Mouse (Mus musculus): ENCODE data around the gene Tppp2. TPM values are rescaled to one million over a fixed set of nuclear protein-coding genes. Genes with fewer than 3 reads are reported as not detected.
A peak's percentile ranks its signal among the peaks of the same experiment; 100 is the strongest.

Gene Tppp2
- polyA plus RNA-seq, 1 experiment from 2014 or later: not detected

DNA sequence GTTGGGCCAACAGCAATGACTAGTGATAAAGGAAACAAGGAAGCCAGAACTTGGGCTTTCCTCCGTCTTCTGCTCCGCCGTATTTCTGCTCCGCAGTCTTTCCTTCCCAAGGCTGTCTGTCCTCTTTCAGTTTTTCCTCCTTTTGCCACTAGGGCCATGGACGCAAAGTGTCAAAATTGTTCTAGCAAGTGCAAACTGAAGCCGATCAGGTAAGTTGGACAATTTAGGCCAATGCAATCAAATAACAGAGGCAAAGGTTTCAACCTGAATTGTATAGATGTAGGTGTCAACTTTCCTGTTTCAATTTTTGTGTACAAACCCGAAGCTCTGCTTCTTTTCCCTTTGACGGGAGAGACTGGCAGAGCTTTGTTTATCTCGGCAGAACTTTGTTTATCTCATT is 11.7 kb downstream of the Tppp2 start:
- no peaks in the 10 kb centered on the region for H3K36me3 ChIP-seq
- H3K9ac ChIP-seq: no peak overlapping the region
- H3K4me2 ChIP-seq: no peak overlapping the region
- 0 out of 2 replicates have a peak, but pooled peaks cover 5% of the 10 kb centered on the region for H3K4me1 ChIP-seq
- WGBS (ENCODE audit: insufficient replicate concordance): 61% methylated on average over 9 of the region's 9 CpGs
- no peak overlapping the region for H3K4me3 ChIP-seq
- no peak overlapping the region for H3K27ac ChIP-seq
- no peak for ATAC-seq
- H3K27me3 ChIP-seq (replicated peaks): 0 out of 2 replicates have a peak, but pooled peaks cover 9% of the 10 kb centered on the region
- H3K9me3 ChIP-seq (replicated peaks): peaks cover 3% of the 10 kb centered on the region; the same call in 1 of the 2 replicates

DNA sequence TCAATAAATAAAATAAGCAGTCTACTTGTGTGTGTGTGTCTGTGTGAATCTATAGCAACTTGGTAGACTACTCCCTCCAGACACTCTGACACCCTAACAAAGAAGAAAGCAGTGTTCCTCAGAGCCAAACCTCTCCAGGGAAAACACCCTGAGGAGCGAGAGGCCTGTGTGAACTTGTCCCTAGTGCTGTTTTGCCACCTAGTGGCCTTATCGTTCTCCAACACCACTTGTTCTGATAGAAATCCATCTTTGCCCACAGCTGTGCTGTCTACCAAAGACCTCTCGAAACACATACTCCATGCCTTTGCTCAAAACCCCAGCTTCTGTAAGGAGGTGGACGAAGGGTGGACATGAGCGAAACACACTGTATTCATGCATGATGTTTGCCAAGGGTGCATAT is 12.6 kb downstream of the Tppp2 start:
- no peak overlapping the region for H3K4me2 ChIP-seq
- peaks cover 3% of the 10 kb centered on the region; the same call in 1 of the 2 replicates for H3K9me3 ChIP-seq (replicated peaks)
- no peak overlapping the region for H3K4me3 ChIP-seq
- H3K27ac ChIP-seq: no peak overlapping the region
- ATAC-seq: peak; percentile 38
- H3K36me3 ChIP-seq: no peaks in the 10 kb centered on the region
- WGBS (ENCODE audit: insufficient replicate concordance): 30% methylated on average over 5 of the region's 5 CpGs
- H3K4me1 ChIP-seq: 0 out of 2 replicates have a peak, but pooled peaks cover 5% of the 10 kb centered on the region
- H3K27me3 ChIP-seq (replicated peaks): 0 out of 2 replicates have a peak, but pooled peaks cover 9% of the 10 kb centered on the region
- H3K9ac ChIP-seq: no peak overlapping the region

DNA sequence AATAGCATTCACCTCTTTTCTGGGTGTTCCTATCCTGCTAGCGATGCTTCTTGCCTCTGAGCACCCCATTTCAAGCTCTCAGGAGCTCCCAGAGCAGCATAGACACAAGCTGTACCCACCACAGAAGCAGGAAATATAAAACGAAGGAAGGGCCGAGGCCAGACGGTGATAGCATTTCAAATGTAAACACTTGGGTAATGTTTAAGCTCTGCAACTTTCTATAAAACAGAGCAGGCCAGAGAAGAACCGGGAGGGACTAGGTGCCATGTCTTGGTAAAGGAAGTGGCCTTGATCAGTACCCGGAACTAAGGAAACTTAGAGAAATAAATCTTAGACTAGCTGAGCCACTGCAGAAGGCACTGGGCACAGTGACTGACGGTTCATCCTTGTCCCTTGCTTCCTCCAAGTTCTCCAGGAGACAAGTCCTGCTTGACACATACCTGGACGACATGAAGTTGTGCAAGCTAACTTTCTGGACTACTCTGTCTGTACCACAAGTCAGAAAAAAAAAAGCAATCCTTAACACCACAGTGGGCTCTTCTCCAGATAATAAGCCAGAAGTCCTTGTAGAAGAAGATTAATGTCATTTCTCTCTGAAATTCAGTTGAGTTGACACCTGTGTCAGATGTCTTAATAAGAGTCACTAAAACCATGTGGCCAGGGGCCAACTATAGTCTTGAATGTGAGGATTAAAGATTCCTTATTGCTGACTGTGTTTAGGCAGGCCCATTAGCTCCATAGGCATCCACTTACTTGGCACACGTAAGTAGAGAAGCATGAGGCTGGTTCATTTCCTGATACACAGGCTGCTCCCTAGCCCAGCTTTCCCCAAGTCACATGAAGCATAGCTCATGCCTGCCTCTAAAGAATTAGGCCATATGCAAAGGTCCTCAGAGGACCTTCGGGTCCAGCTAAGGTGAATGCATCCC is 14.1 kb downstream of the Tppp2 start:
- 54% methylated on average over 10 of the region's 10 CpGs for WGBS (ENCODE audit: insufficient replicate concordance)
- H3K27ac ChIP-seq: no peak overlapping the region
- H3K27me3 ChIP-seq (replicated peaks): 0 out of 2 replicates have a peak, but pooled peaks cover 9% of the 10 kb centered on the region
- no peak overlapping the region for H3K4me2 ChIP-seq
- H3K36me3 ChIP-seq: no peaks in the 10 kb centered on the region
- ATAC-seq: no peak
- no peak overlapping the region for H3K9ac ChIP-seq
- peaks cover 3% of the 10 kb centered on the region; the same call in 1 of the 2 replicates for H3K9me3 ChIP-seq (replicated peaks)
- 0 out of 2 replicates have a peak, but pooled peaks cover 5% of the 10 kb centered on the region for H3K4me1 ChIP-seq
- H3K4me3 ChIP-seq: no peak overlapping the region

DNA sequence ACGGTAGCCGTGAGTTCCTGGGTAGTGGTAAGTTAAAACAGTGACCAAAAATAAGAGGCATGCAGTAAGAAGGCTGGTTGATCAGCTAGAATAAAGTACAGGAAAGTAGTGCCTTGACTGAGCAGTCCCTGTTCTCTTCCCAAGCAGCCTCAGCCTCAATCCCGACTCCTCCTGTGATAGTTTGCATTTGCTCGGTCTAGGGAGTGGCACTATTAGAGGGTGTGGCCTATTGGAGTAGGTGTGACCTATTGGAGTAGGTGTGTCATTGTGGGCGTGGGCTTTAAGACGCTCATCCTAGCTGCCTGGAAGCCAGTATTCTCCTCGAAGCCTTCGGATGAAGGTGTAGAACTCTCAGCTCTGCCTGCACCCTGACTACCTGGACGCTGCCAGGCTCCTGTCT is 20.8 kb downstream of the Tppp2 start:
- no peaks in the 10 kb centered on the region for H3K27me3 ChIP-seq (replicated peaks)
- H3K4me2 ChIP-seq: no peak overlapping the region
- H3K36me3 ChIP-seq: no peaks in the 10 kb centered on the region
- peaks cover 9% of the 10 kb centered on the region; the same call in 1 of the 2 replicates for H3K9me3 ChIP-seq (replicated peaks)
- 75% methylated on average over 9 of the region's 9 CpGs for WGBS (ENCODE audit: insufficient replicate concordance)
- no peak overlapping the region for H3K4me3 ChIP-seq
- no peak for ATAC-seq
- H3K9ac ChIP-seq: no peak overlapping the region
- H3K27ac ChIP-seq: no peak overlapping the region
- peaks cover 18% of the 10 kb centered on the region for H3K4me1 ChIP-seq

DNA sequence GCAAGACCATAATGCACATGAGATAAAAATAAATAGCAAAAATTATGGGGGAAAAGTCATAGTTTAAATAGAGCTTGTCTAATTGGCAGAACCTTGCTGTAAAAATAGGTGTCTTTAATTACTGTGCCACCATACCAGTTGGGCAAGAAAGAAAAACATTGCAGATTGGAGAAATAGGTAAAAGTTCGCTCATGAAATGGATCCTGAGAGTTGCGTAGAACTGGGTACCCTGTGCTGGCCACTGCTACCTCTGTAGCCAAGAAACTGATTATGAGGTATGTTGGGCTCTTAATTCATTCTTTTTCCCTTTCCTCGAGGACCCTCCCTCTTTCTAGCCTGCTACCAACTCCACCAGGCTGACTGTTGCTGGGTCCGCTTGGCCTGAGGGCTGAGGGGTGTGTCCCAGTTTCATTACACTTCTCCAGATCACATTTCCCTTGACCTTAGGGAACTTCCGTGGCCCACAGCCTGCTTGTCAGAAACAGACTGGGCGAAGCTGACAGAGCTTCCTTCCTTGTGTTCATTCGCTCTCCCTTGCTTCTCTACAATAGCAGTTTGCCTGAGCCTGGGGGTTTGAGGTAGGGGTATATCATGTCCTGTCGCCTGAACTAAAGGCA is 22.8 kb downstream of the Tppp2 start:
- H3K27ac ChIP-seq: no peak overlapping the region
- H3K4me3 ChIP-seq: no peak overlapping the region
- no peaks in the 10 kb centered on the region for H3K36me3 ChIP-seq
- WGBS (ENCODE audit: insufficient replicate concordance): 35% methylated on average over 8 of the region's 8 CpGs
- no peak for ATAC-seq
- H3K4me1 ChIP-seq: peaks cover 18% of the 10 kb centered on the region
- H3K4me2 ChIP-seq: peak overlapping the region; percentile 0; the same call in 1 of the 2 replicates
- H3K9me3 ChIP-seq (replicated peaks): 0 out of 2 replicates have a peak, but pooled peaks cover 6% of the 10 kb centered on the region
- H3K27me3 ChIP-seq (replicated peaks): no peaks in the 10 kb centered on the region
- H3K9ac ChIP-seq: no peak overlapping the region

DNA sequence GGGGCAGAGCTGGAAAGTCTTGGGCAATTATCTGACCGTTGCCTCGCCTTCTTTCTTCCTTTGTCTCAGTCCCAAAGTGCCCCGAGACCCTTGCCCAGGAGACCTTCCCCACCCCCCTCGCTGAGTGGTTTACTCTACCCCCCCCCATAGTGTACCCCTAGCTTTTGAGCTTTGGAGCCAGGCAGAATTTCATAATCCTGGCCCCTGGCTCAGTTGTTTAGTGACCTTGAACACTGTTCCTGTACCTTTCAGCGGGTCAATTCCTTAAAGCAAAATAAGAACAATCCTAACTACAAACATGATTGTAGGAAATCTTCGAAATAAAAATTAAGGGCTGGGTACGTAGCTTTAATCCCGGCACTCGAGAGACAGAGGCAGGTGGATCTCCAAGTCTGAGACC is 23.4 kb downstream of the Tppp2 start:
- no peak for ATAC-seq
- H3K9ac ChIP-seq: no peak overlapping the region
- H3K27me3 ChIP-seq (replicated peaks): no peaks in the 10 kb centered on the region
- H3K9me3 ChIP-seq (replicated peaks): 0 out of 2 replicates have a peak, but pooled peaks cover 6% of the 10 kb centered on the region
- no peak overlapping the region for H3K27ac ChIP-seq
- H3K4me1 ChIP-seq: peaks cover 18% of the 10 kb centered on the region
- H3K4me3 ChIP-seq: no peak overlapping the region
- WGBS (ENCODE audit: insufficient replicate concordance): 53% methylated on average over 9 of the region's 9 CpGs
- H3K4me2 ChIP-seq: peak overlapping the region; percentile 0; the same call in 1 of the 2 replicates
- no peaks in the 10 kb centered on the region for H3K36me3 ChIP-seq

DNA sequence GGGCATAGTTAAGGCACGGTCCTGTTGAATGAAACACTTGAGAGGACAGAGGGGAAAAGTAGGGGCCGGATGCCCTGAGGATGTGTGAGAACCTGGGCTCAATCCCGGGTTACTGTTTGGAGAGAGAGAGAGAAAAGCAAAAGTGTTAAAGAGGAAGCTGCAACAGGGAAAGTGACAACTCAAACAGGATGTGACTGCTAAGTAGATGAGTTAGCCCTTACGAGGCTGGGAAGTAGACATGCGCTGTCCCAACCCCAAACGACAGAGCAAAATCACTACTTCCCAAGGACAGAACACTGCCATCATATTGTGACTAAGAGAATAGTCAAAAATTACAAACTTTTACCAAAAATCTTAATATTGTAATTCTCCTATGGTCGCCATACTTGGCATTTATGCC is 24.0 kb downstream of the Tppp2 start:
- ATAC-seq: no peak
- WGBS (ENCODE audit: insufficient replicate concordance): 29% methylated on average over 7 of the region's 7 CpGs
- Histone ChIP-seq H3K9ac (no peak overlapping the region), H3K9me3 (replicated peaks) (0 out of 2 replicates have a peak, but pooled peaks cover 6% of the 10 kb centered on the region), H3K4me1 (peaks cover 18% of the 10 kb centered on the region), H3K27me3 (replicated peaks) (no peaks in the 10 kb centered on the region), H3K27ac (no peak overlapping the region), H3K36me3 (no peaks in the 10 kb centered on the region), H3K4me2 (no peak overlapping the region), H3K4me3 (no peak overlapping the region)

- Histone ChIP-seq H3K4me1 (peaks cover 18% of the 10 kb centered on the region), H3K4me2 (no peak overlapping the region), H3K9me3 (replicated peaks) (0 out of 2 replicates have a peak, but pooled peaks cover 1% of the 10 kb centered on the region), H3K36me3 (no peaks in the 10 kb centered on the region), H3K27me3 (replicated peaks) (no peaks in the 10 kb centered on the region), H3K27ac (no peak overlapping the region), H3K4me3 (no peak overlapping the region), H3K9ac (no peak overlapping the region)
- 68% methylated on average over 6 of the region's 6 CpGs for WGBS (ENCODE audit: insufficient replicate concordance)
- no peak for ATAC-seq
Measured at GRCm38 (mm10) chr14:51943336-51943735, 25.1 kb downstream of the Tppp2 start.

DNA sequence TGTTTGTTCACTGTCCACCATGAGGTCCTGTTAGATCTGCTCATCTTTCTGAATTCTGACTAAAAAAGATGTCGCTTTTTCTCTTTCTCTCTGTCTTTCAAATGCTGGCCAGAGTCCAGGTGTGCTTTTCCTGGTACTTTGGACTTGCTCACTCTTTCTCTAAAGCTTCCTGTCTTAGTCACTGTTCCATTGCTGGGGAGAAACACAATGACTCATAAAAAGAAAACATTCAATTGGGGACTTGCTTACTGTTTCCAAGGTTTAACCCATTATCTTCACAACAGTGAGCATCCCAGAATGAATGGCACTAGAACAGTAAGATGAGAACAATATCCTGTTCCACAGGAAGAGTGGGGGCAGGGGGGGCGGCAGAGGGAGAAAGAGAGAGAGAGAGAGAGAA is 42.1 kb downstream of the Tppp2 start:
- no peaks in the 10 kb centered on the region for H3K36me3 ChIP-seq
- no peaks in the 10 kb centered on the region for H3K4me1 ChIP-seq
- H3K9ac ChIP-seq: no peak overlapping the region
- no peak overlapping the region for H3K4me2 ChIP-seq
- no peak overlapping the region for H3K27ac ChIP-seq
- 0 out of 2 replicates have a peak, but pooled peaks cover 3% of the 10 kb centered on the region for H3K9me3 ChIP-seq (replicated peaks)
- H3K4me3 ChIP-seq: no peak overlapping the region
- WGBS (ENCODE audit: insufficient replicate concordance): 73% methylated on average over 2 of the region's 2 CpGs
- ATAC-seq: no peak
- H3K27me3 ChIP-seq (replicated peaks): 0 out of 2 replicates have a peak, but pooled peaks cover 4% of the 10 kb centered on the region

GRCm38 (mm10) chr14:51967400-51967799 is 49.2 kb downstream of the Tppp2 start:
- H3K9ac ChIP-seq: no peak overlapping the region
- no peak overlapping the region for H3K4me3 ChIP-seq
- no peak overlapping the region for H3K27ac ChIP-seq
- 67% methylated on average over 3 of the region's 3 CpGs for WGBS (ENCODE audit: insufficient replicate concordance)
- no peaks in the 10 kb centered on the region for H3K27me3 ChIP-seq (replicated peaks)
- H3K4me2 ChIP-seq: no peak overlapping the region
- H3K36me3 ChIP-seq: no peaks in the 10 kb centered on the region
- no peaks in the 10 kb centered on the region for H3K4me1 ChIP-seq
- ATAC-seq: no peak
- no peaks in the 10 kb centered on the region for H3K9me3 ChIP-seq (replicated peaks)

Data from liver, embryonic 12.5 days (tissue).